Mouse (Mus musculus) limb, embryonic 12.5 days (tissue): ENCODE data around the gene Xpo5. TPM values are rescaled to one million over a fixed set of nuclear protein-coding genes. Genes with fewer than 3 reads are reported as not detected.

Source experiments
- ATAC-seq: fragments of 200-750 bp; cut with Nextera tagmentation; 2 replicates; pipeline ENCODE4 v1.8.0; 2017; ENCODE audit warnings: low read depth, moderate TSS enrichment; ENCODE audit not compliant: insufficient number of reproducible peaks, insufficient read depth, low FRiP score, low TSS enrichment
- H3K27ac ChIP-seq: fragments of 300-500 bp; sonication (generic); 2 replicates; pipeline ENCODE4 v1.5.1; 2016; ENCODE audit warnings: mild to moderate bottlenecking, moderate library complexity
- H3K27me3 ChIP-seq: fragments of 300-500 bp; sonication (generic); 2 replicates; pipeline ENCODE4 v1.6.1; 2016; ENCODE audit warnings: mild to moderate bottlenecking, moderate library complexity
- H3K36me3 ChIP-seq: fragments of 300-500 bp; sonication (generic); 2 replicates; pipeline ENCODE4 v1.6.1; 2016; ENCODE audit warnings: mild to moderate bottlenecking, moderate library complexity
- H3K4me1 ChIP-seq: fragments of 300-500 bp; sonication (generic); replicated peaks from 2 replicates; pipeline ENCODE4 v1.6.1; 2016
- H3K4me2 ChIP-seq: fragments of 300-500 bp; sonication (generic); 2 replicates; pipeline ENCODE4 v1.6.1; 2016; ENCODE audit warnings: mild to moderate bottlenecking, moderate library complexity
- H3K4me3 ChIP-seq: fragments of 300-500 bp; sonication (generic); replicated peaks from 2 replicates; pipeline ENCODE4 v1.5.1; 2016; ENCODE audit warnings: mild to moderate bottlenecking
- H3K9ac ChIP-seq: fragments of 300-500 bp; sonication (generic); replicated peaks from 2 replicates; pipeline ENCODE4 v1.6.1; 2016; ENCODE audit warnings: mild to moderate bottlenecking, moderate library complexity
- H3K9me3 ChIP-seq: fragments of 300-500 bp; sonication (generic); 2 replicates; pipeline ENCODE4 v1.6.1; 2016; ENCODE audit warnings: mild to moderate bottlenecking, moderate library complexity
- WGBS: fragments of 180-500 bp; shearing (Covaris S2); methylation state at CpG from one replicate; pipeline ENCODE4 v1.1.7; 2016; 5-methylcytosine and 5-hydroxymethylcytosine counted together
- polyA plus RNA-seq: library from polyadenylated mRNA; unstranded; fragments of >200 nt; fragmentation: Nextera tagmentation; extraction: Ambion mirVana; gene quantifications from 2 replicates; pipeline ENCODE4 v1.2.1, GENCODE M21; 2016

Gene Xpo5
- polyA plus RNA-seq, 1 experiment from 2014 or later: 63.1 TPM

- H3K4me2 ChIP-seq: no peak overlapping the region
- H3K9me3 ChIP-seq: 0 out of 2 replicates have a peak, but pooled peaks cover 7% of the 10 kb centered on the region
- H3K27me3 ChIP-seq: peaks cover 30% of the 10 kb centered on the region
- peaks cover 8% of the 10 kb centered on the region for H3K4me1 ChIP-seq
- no peak for ATAC-seq
- H3K9ac ChIP-seq: no peak overlapping the region
- H3K36me3 ChIP-seq: peaks cover 72% of the 10 kb centered on the region
- no peak overlapping the region for H3K27ac ChIP-seq
- 93% methylated on average over 30 of the region's 30 CpGs for WGBS
- no peak overlapping the region for H3K4me3 ChIP-seq
Measured at GRCm38 (mm10) chr17:46258279-46259053, 55.9 kb downstream of the Xpo5 start.

- Histone ChIP-seq H3K9me3 (0 out of 2 replicates have a peak, but pooled peaks cover 7% of the 10 kb centered on the region), H3K36me3 (peaks cover 84% of the 10 kb centered on the region), H3K4me3 (no peak overlapping the region), H3K4me2 (no peak overlapping the region), H3K27me3 (peaks cover 21% of the 10 kb centered on the region), H3K9ac (no peak overlapping the region), H3K4me1 (peaks cover under 1% of the 10 kb centered on the region), H3K27ac (no peak overlapping the region)
- ATAC-seq: no peak
- WGBS: 90% methylated on average over 17 of the region's 17 CpGs
Measured at GRCm38 (mm10) chr17:46259675-46260074, 57.1 kb downstream of the Xpo5 start.

DNA sequence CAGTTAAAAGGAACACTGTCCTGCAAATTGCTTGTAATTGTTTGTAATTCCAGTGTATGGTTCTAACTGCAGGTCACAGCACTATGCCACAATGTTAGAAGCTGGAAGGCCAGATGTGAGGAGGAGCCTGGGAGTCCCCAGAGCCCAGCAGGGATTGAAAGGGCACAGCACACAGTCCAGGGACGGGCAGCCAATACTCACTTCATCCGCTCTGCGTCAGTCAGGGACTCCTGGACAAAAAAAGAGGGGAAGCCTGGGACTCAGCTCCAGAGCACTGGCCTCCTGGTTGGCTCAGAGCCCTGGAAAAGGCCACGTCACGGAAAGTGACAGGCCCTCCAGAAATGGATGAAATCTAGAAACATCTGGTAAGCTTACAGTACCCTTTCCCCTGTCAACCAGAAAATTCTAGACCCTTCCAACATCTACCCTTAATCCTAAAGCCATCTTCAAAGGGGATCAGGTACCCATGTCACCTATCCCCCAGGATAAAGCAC lies 59.7 kb downstream of the Xpo5 start:
- no peaks in the 10 kb centered on the region for H3K27me3 ChIP-seq
- ATAC-seq: no peak
- H3K36me3 ChIP-seq: peaks cover 98% of the 10 kb centered on the region
- no peak overlapping the region for H3K27ac ChIP-seq
- H3K4me3 ChIP-seq: no peak overlapping the region
- WGBS: 97% methylated on average over 5 of the region's 5 CpGs
- H3K4me1 ChIP-seq: peaks cover 4% of the 10 kb centered on the region; the same call in 1 of the 2 replicates
- H3K9ac ChIP-seq: no peak overlapping the region
- H3K4me2 ChIP-seq: no peak overlapping the region
- no peaks in the 10 kb centered on the region for H3K9me3 ChIP-seq

GRCm38 (mm10) chr17:46265502-46265901 lies 62.9 kb downstream of the Xpo5 start:
- no peak overlapping the region; the same call in 1 of the 2 replicates for H3K9ac ChIP-seq
- H3K27ac ChIP-seq: no peak overlapping the region
- H3K9me3 ChIP-seq: no peaks in the 10 kb centered on the region
- peaks cover 86% of the 10 kb centered on the region for H3K36me3 ChIP-seq
- 69% methylated on average over 12 of the region's 12 CpGs for WGBS
- H3K27me3 ChIP-seq: no peaks in the 10 kb centered on the region
- no peak for ATAC-seq
- H3K4me2 ChIP-seq: no peak overlapping the region
- H3K4me3 ChIP-seq: no peak overlapping the region
- H3K4me1 ChIP-seq: peaks cover 4% of the 10 kb centered on the region; the same call in 1 of the 2 replicates

DNA sequence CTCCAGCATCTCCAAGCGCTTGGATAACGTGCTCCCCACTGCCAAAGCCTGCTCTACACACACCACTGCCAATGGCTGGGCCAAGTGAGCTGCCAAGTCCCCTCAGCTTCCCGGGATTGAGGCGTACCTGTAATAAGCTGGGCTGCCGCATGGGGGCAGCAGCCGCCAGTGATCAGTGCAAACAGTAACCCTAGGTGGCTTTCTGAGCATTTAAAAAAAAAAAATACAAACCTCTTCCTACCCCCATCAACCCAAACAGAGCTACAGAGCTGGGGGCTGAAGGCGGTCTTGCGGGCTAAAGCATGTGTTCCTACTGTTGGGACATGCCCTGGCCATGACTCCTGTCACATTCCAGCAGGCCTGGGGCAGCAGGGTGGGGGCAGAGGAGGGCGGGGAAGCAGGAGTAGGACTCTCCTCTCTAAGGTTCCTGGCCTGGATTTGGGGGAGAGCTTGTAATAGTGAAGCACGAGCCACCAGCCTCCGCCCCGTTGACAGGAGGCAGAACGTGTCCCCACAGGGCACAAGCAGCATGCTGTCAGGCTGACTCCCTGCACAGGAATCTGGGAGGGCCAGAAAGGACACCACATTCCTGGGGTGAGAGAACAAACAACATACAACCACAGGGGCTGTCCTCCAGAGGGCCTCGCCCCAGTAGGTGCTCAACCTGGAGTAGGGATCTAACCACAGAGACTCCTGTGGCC lies 63.5 kb downstream of the Xpo5 start:
- Histone ChIP-seq H3K9ac (no peak overlapping the region; the same call in 1 of the 2 replicates), H3K4me2 (no peak overlapping the region), H3K27ac (peak overlapping the region; percentile 53), H3K36me3 (peaks cover 86% of the 10 kb centered on the region), H3K4me3 (no peak overlapping the region), H3K27me3 (no peaks in the 10 kb centered on the region), H3K9me3 (no peaks in the 10 kb centered on the region), H3K4me1 (peaks cover 4% of the 10 kb centered on the region; the same call in 1 of the 2 replicates)
- 23% methylated on average over 14 of the region's 14 CpGs for WGBS
- ATAC-seq: peak; percentile 43; the same call in 1 of the 2 replicates

- H3K9ac ChIP-seq: no peak overlapping the region
- 59% methylated on average over 6 of the region's 6 CpGs for WGBS
- H3K4me3 ChIP-seq: no peak overlapping the region
- no peak for ATAC-seq
- no peak overlapping the region for H3K4me2 ChIP-seq
- peaks cover 86% of the 10 kb centered on the region for H3K36me3 ChIP-seq
- H3K27me3 ChIP-seq: no peaks in the 10 kb centered on the region
- H3K4me1 ChIP-seq: peaks cover 4% of the 10 kb centered on the region; the same call in 1 of the 2 replicates
- H3K27ac ChIP-seq: peak overlapping the region; percentile 53
- H3K9me3 ChIP-seq: no peaks in the 10 kb centered on the region
Measured at GRCm38 (mm10) chr17:46266986-46267385, 64.4 kb downstream of the Xpo5 start.

DNA sequence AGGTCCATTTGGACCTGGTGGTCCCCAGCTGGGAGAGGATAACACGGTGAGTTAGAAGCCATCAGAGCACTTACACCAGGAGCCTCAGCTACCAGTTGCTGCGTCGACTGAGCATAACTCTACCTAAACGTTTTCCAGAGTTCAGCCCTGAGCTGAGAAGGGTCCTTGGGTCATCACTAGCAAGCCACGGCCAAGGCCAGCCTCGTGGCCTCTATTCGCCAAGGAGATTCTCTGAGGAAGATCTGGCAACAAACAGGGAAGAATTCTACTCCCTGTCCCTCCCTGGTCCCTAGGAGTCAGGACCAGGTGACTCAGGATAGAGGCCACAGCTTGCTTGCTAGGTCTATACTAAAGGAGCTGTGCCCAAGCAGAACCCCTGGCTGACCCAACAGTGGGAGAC lies 64.9 kb downstream of the Xpo5 start:
- Histone ChIP-seq H3K36me3 (peaks cover 85% of the 10 kb centered on the region), H3K4me2 (no peak overlapping the region), H3K9ac (no peak overlapping the region), H3K27me3 (no peaks in the 10 kb centered on the region), H3K4me3 (no peak overlapping the region), H3K27ac (0 out of 2 replicates have a peak overlapping the region, but pooled peaks have one; percentile 53), H3K4me1 (peaks cover 5% of the 10 kb centered on the region; the same call in 1 of the 2 replicates), H3K9me3 (no peaks in the 10 kb centered on the region)
- no peak for ATAC-seq
- 77% methylated on average over 7 of the region's 7 CpGs for WGBS

- no peak for ATAC-seq
- Histone ChIP-seq H3K36me3 (peaks cover 85% of the 10 kb centered on the region), H3K4me1 (peaks cover 7% of the 10 kb centered on the region; the same call in 1 of the 2 replicates), H3K4me2 (no peak overlapping the region), H3K27me3 (no peaks in the 10 kb centered on the region), H3K9me3 (no peaks in the 10 kb centered on the region), H3K27ac (peak overlapping the region; percentile 46; the same call in 1 of the 2 replicates), H3K4me3 (no peak overlapping the region), H3K9ac (no peak overlapping the region)
- WGBS: 74% methylated on average over 10 of the region's 10 CpGs
Measured at GRCm38 (mm10) chr17:46268026-46268720, 65.6 kb downstream of the Xpo5 start.

DNA sequence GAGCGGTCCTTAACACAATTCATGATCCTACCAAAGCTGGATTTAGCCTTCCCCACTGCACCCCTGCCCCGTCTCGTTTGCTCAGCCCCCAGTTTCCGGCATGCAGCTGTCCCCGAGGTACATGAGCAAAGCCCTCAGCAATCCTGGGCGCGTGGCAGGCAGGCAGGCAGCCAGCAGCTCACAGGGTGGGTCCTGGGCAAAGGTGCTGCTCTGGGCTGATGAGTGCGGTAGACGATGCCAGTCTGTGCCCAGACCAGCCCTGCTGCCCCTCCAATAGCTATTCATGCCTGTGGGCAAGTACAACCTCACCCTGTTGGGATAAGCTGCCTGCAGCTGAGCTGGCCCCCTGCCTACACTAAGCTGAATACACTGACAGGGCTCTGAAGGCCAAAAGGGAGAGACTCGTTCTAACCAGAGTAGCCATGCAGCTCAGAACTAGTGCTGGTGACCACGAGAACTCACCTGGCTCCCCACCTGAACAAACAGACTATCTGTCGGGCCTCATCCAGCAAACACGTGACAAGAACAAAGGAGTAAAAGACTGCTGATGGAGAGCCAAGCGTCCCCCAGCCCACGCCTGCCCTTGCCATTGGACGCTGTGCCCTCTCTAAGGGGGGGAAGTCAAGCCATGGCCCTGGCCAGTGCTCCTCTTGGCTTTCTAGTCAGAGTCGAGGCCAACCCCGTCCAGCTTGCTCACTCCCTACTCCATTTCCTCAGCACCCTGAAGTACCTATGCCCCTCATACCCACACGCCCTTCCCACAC lies 67.4 kb downstream of the Xpo5 start:
- Histone ChIP-seq H3K9me3 (no peaks in the 10 kb centered on the region), H3K4me1 (peaks cover 14% of the 10 kb centered on the region), H3K9ac (0 out of 2 replicates have a peak overlapping the region, but pooled peaks have one; percentile 9), H3K4me2 (no peak overlapping the region), H3K27ac (no peak overlapping the region), H3K4me3 (no peak overlapping the region), H3K36me3 (peaks cover 83% of the 10 kb centered on the region), H3K27me3 (no peaks in the 10 kb centered on the region)
- ATAC-seq: no peak
- WGBS: 87% methylated on average over 19 of the region's 19 CpGs

- Histone ChIP-seq H3K9me3 (no peaks in the 10 kb centered on the region), H3K4me3 (no peak overlapping the region), H3K9ac (no peak overlapping the region), H3K36me3 (peaks cover 76% of the 10 kb centered on the region), H3K27ac (no peak overlapping the region), H3K27me3 (no peaks in the 10 kb centered on the region), H3K4me2 (no peak overlapping the region), H3K4me1 (peaks cover 11% of the 10 kb centered on the region; the same call in 1 of the 2 replicates)
- ATAC-seq: no peak
- 95% methylated on average over 2 of the region's 2 CpGs for WGBS
Measured at GRCm38 (mm10) chr17:46272058-46272457, 69.5 kb downstream of the Xpo5 start.
